Mouse (Mus musculus): Measurements from ENCODE around the gene Hs1bp3.

DNA sequence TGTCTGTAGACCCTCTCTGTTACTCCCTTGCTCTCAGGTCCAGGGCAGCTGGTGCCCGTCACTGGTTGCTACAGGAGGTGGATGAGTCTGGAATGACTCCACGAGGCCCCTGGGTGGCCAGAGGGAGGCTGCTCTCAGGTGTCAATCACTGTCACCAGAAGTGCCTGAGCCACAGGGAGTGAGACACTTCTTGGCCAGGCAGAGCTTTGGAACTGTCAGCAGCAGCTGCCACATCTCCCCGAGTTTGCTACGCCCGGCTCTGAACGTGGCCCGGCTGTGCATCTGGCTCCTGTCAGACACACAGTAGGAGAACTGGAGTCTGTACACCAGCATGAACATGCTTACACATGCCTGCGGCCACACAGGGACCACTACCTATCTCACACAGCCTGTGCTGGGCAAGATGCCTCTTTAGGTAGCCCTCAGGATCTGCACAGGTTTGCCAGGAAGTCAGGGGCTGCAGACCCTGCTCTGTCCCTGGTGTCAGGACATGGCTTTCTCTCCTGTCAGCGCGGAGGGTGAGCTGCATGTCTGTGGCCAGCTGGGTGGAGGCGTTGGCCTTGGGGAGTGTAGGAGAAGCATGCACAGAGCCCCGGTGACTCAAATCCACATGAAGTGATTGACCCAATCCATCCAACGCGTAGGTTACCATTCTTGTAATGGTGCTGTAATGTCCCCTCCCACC is 18.4 kb downstream of the Hs1bp3 start:
- no peak for TF ChIP-seq POLR2A (IDR thresholded peaks at IDR 0.05; ENCODE audit: borderline replicate concordance, control insufficient read depth, low read depth, low read length)
- no peak for TF ChIP-seq CTCF (IDR thresholded peaks at IDR 0.05; ENCODE audit: control insufficient read depth, insufficient read depth, low read length)
